Mouse (Mus musculus) kidney, adult 11 months (tissue): ENCODE results near the gene Fzd10.

ENCODE experiments used
- DNase-seq: peaks from one replicate; pipeline ENCODE4 v3.0.0; 2022

Gene Fzd10

GRCm38 (mm10) chr5:128601036-128602019, 684 bp downstream of the Fzd10 start:
- no peak for DNase-seq

DNA sequence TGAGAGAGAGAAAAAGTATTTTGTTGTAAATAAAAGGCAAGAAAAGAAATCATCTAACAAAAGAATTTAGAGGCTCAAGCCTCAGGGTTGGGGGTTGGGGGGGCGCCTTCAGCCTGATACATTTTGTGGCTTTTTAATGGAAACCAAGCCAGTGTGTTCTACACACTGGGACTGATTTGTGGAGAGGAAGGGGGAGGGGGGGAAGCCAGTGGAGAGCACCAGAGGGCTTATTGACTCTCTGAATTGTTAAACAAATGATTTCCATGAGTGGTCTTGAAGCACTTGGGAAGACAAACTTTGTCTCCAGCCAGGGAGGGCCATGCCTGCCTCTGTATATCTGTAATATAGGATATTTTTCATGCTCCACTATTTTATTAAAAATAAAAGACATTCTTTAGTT, 3.0 kb downstream of the Fzd10 start:
- DNase-seq = no peak

GRCm38 (mm10) chr5:128606596-128606995, 6.0 kb downstream of the Fzd10 start:
- no peak for DNase-seq

- no peak for DNase-seq
Observed at GRCm38 (mm10) chr5:128609091-128609490, 8.4 kb downstream of the Fzd10 start.

DNA sequence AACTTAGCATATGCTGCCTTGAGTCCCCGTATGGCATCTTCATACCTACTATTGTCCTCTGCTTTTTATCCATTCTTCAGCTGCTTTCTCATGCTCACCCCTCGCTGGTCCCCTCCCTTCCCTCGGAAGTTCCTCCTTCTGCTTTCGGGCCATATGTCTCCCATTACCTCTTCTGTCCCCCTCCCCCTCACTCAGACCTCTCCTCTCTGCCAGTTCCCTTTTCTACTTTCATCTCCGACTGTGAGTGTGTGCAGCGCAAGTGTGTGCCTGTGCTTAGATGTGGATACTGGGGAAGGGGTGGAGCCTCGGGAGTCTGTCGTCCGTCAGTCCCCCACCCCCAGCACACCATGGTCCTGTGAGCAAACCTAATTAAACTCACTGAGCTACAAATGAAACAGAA, 17.0 kb downstream of the Fzd10 start:
- DNase-seq = no peak

DNA sequence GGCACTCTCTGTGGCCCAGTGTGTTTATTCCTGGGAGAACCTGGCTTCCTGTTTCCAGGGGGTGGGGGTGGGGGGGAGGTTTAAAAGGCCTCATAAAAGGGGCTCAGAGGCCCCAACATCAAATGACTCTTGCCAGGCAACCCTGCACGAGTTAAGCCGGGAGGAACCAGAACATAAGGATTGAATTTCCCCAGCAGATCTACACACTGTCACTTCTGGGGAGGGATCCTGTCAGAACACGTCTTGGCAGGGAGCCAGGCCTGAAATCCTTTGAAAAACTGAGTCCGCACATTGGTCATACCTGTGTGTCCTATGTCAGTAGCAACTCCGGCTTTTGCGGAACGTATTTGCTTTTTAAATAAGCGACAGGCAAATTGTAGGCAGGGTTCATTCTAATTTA, 19.3 kb downstream of the Fzd10 start:
- no peak for DNase-seq

DNA sequence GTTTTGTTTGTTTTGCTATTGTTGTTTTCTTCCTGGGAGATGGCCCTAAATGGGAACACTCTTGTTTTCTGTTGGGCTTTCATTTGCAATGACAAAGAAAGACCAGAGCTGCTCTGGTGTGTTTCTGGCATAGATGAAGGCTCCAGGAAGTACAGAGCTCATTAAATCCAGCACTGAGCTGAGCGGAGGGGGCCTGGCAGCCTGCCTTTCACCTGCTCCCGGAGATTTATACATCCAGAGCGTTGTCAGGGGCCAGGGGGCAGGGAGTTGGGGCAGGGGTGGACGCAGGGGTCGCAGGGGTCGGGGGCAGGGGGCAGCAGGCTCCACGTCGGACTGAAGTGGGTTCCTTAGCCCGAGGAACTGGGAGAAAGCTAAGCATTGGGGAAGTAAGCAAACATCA, 19.8 kb downstream of the Fzd10 start:
- DNase-seq = no peak

DNA sequence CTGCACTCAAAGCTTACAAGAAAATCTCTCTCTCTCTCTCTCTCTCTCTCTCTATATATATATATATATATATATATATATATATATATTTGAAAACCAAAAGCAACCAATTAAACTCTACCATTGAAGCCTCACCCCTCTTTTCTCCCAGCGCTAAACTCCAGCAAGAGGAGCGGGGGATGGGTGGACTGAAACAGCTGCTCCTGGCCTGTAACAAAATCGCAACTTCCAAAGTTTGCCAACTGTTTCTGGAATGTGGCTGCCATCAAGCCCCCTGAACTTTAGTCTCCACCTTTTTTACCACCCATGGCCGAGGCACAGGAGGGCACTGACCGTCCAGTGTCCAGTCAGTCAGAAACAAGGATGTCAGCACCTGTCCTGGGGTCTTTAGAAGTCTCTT, 27.1 kb downstream of the Fzd10 start:
- no peak for DNase-seq

GRCm38 (mm10) chr5:128636648-128637047, 36.0 kb downstream of the Fzd10 start:
- no peak for DNase-seq

- DNase-seq = no peak
Observed at GRCm38 (mm10) chr5:128637071-128638015, 36.7 kb downstream of the Fzd10 start.

GRCm38 (mm10) chr5:128638716-128639115, 38.1 kb downstream of the Fzd10 start:
- no peak for DNase-seq

DNA sequence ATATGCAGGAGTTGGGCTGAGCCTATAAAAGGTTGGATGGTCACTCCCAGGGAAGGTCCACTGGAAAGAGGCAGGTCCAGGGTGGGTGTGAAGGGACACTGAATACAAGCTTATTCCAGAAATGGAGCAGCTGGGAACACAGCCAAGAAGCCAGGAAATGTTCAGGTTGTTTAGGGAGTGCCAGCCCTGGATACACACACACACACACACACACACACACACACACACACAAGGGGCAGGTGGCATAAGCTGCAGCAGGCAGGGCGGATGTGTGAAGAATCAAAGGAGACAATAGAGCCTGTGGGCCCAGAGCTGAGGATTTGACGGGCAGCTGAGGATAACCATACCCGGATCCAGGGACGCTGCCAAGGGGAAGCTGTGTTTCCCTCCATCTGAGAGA, 42.4 kb downstream of the Fzd10 start:
- no peak for DNase-seq

DNA sequence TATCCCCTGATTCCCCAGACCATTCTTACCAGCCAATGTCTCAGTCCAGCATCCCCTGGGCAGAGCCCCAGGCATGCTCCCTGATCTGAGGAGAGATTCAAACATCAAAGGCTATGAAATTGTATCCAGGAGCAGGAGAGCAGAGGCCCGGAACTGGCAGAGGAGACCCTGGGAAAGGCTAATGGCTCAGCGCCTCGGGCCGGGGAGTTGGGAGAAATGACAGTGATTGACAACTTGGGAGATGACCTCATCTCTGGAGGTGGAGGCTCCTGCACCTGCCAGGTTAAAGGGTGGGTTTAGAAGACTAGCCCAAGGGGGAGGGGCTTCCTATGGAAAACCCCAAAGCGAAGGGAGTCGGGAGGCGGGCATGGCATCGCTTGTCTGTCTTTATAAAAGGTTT, 45.1 kb downstream of the Fzd10 start:
- DNase-seq = no peak

DNA sequence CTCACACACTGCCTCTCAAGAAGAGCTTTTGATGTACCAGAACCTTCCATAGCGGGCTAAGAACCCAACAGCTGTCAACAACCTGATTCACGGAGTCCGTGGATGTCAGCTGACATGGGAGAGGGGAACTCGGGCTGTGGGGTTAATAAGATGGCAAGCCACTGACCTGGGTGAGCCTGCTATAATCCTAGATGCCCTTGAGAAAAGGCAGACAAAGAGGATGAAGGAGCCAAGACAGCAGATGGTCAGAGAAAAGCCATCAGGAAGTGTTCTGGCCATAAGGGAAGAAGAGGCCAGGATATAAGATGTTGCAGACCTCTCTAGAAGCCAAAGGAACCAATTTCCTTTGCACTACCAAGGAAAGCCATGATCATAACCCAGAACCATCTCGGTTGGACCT, 45.6 kb downstream of the Fzd10 start:
- no peak for DNase-seq

DNA sequence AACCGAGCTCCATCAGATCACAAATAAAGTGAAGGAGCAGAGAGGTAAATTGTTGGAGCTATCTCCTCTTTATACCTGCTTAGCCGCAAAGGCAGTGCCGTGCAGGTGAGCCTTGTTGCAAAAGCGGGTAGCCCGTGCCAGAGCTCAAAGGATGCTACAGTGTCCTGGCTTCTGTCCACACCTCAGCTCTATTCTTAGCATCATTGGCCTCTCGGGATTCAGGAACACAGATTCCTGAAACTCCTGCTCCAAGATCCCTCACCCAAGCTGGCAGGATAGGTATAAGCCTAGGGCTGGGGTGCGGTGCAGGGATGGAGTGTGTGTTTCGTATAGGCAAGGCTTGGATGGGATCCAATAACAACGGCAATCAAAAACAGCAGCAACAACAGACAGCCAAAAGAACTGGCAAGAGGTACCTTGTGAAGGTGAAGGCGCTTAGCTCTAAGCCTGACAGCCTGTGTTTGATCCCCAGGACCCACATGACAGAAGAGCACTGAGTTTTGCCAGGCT, 46.6 kb downstream of the Fzd10 start:
- DNase-seq = no peak

DNA sequence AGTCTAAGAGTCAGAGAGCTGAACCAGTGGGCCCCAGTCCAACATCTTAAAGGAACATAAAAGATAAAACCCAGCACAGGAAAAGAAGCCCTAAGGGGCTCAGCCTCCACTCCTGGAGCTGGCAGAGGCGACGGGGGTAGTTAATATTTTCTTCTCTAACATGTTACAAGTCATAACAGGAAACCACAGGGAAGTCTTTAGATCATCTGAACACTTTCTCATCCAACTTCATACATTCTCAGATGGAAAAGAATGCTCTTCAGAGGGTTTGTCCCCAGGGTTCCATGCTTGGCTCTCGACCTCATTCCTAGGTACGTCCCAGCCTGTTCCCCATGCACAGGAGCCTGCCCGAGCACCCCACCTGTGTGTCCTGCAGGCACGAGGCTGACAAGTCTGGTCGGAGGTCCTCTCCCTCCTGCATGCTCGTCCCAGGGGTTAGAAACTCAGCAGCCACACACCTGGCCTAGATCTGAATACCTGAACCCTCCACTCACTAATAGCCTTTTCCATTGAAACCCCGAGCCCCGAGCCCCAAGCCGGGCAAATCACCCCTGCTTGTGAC, 48.8 kb downstream of the Fzd10 start:
- no peak for DNase-seq
